Mouse (Mus musculus): ENCODE measurements around the gene Thbd. TPM values are rescaled to one million over a fixed set of nuclear protein-coding genes. Genes with fewer than 3 reads are reported as not detected.

Thbd gene
- 10 to 100 TPM; 18.6 to 31.2 (median 28.2) TPM for total RNA-seq (2022)

DNA sequence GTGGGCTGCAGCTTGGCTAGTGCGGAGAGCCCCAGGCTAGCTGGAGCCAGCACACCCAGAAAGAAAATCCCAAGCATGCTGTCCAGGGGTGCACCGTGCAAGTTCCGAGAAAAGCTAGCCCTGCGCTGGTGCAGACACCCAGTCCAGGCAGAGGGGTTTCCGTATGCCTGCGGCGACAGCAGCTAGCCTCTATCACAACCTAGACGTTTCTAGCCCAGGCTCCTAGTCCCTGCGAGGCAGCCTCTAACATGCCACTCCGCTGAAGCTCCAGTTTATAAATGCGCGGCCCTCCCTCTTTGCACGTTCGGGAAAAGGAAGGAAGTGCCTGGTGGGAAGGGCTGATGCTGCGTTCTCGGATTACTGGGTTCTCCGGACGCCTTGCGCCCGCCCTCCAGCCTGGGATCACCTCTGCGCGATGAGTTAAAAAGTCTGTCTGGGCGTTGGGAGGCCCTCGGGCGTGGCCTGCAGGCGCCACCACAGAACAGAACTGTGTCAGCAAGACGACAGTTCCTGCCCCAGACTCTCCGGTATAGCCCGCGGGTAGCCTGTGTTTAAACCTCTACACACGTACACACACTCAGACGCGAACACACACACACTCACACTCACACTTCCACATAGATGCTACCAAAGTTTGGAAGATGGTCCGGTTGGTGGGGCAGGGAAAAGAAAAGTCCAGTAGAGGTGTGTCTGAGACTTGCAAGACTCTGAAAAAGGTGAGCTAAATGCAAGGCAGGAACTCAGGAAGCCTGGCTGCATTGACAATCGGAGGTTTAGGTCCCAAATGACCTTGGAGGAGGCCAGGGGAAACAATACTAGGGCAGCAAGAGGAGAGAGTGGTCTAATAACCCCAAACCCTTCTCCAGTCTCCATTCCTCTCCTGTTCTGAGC lies at the start of gene Thbd:
Gene Thbd (minus strand): TSS at position 319 of the 891 bp plus-strand sequence.
- DNase-seq = peak; percentile 76

DNA sequence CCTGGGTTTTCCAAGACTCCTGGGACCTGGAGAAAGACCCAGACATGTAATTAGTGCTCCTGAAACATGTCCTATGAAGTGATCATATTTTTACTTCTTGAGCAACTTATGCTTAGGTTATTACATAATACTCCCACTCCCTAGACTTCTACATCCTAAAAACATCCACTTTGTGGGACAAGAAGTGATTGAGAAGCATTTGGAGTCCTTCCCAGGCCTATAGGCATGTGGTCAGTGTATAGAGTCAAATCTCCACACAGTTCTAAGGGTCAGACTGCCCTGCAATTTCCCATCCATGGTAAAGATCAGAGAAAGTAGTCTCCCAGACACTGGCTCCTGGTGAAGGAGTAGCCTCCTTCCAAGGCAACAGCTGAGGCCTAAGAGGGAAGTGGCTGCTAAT lies 47.4 kb upstream of the Thbd start:
- DNase-seq = no peak

DNA sequence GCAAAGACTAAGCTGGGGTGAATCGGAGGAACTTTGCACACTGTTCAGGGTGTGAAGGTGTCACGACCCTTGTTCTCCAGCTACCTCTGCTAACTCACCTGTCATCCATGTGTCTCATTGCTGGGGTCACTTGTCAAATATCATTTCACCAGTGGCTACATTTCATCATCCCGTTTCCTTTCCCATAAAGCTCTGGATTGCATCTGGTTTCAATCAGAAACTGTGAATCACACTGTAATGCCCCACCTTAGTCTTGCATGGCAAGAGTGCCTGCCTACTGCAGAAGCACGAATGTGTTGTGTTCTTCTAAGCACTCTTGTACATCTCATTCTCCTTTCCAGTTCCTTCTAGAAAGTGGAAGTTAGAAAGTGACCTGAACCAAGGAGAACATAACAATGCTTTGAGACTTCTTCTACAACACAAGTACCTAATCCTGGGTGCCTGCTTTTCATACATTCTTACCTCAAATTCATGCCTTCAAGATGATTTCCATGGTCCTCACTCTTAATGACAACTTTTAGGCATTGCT lies 46.1 kb upstream of the Thbd start:
- no peak for DNase-seq

DNA sequence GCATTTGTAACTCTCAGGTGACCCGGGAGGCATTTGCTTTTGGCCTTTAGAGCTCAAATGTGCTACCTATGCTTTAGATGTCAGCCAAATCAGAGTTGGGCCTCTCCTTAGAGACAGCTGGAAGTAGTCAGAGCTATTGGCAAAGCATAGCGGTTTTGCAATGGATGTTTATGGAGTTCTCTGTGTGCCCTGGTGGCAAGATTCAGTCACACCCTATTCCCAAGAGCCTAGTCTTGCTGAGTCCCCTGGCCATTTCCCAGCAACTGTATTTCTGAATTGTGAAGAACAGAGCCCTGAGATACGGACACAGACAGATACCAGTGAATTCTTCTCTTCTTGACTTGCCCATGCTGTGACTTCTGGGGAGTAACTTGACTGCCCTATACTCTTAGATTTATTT lies 45.1 kb upstream of the Thbd start:
- no peak for DNase-seq

DNA sequence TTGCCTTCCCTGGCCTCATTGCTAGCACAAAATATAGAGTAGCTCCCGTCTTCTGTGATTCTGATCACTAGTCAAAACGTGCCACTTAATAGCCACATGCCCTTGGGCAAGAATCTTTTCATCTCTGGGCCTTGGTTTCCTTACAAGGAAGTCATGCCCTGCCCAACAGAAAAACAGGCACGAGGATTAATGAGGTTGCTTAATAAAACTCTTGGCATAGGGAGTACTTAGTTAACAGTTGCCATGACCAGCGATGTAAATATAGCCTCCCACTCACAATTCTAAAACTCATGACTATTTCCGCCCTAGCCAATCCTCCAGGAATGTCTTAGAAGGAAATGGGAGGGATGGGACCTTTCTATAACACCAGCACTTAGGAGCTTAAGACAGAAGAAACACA lies 43.5 kb upstream of the Thbd start:
- no peak for DNase-seq

DNA sequence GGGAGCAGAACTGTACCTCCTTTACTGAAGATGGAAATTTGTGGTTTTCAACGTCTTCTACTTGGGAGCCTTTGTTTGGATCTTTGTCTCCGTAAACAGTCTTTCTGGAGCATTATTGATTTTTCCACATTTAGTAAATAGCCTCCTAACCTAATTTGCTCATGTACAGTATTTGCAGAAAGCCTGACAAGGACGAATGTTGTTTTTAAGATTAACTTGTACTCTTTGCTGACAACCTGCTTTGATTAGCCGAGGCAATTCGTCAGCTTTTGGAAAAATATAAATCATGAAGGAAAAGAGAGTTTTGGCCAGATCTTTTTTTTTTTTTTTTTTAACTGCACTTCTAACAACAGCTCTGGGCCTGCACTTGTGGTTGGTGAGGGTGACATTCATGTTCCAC lies 42.6 kb upstream of the Thbd start:
- no peak for DNase-seq

DNA sequence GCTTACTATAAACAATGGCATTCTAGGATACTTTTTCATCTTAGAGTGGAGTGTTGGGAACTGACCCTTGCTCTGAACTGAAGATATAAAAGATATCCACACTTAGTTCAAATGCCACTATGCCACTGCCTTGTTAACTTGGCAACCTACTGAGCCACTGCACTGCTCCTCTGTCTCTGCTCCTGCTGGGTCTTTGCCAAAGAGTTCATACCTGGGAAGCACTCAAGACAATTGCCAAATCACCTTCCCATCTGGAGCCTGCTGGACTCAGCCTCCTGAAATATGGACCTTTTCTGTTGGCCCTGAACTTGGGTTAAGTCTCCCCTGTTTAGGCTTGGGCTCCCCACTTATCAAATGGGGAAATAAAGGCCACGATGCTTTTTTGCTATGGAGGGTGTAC lies 41.7 kb upstream of the Thbd start:
- no peak for DNase-seq

DNA sequence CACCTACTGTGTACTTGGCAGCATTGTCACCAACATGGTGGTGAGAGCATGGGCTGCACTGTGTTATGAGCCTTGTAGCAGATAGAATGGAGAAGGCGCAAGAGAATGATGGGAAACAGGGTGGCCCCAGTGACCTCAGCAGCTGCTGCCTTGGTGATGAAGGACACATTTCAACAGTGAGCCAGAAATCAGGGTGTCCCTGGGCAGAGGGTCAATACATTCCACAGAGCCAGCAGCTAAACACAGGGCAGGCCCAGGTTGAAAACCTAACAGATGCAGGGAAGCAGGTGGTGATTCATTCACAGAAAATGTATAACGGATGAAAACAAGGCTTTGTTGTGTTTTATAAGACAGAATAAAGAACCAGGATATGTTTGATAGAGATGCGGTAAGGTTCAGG lies 38.5 kb upstream of the Thbd start:
- peak; percentile 66 for DNase-seq

DNA sequence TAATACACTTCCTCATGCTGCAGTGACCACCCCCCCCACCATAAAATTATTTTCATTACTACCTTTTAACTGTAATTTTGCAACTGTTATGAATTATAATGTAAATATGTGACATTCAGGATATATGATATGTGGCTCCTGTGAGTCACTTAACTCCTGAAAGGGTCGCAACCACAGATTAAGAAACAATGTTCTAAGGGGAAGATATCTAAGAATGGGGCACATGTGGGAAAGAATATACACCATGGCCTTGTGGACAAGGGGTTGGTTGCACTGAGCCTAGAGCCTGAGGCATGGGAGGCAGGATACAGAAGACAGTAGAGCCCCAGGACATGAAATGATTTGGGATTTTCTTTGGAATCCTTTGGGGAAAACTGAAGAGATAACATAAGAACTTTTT lies 37.6 kb upstream of the Thbd start:
- DNase-seq = no peak

DNA sequence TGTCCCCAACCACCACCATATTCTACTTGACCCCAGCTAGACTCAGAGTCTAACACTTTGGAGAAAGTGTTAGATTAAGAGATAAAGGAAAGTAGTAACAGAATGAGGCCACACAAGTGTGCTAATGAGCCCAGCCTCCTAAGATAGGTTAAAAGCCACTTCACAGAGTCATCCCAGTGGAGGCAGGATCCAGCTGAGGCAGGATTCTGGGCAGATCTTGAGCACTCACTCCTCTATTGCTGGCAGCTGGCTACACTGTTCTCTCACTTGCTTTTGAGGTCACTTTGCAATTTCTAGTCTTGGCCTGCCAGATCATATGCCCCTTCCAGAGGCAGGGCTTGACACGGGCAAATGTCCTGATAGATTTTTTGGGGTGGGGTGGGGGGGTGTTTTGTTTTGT lies 36.5 kb upstream of the Thbd start:
- no peak for DNase-seq

DNA sequence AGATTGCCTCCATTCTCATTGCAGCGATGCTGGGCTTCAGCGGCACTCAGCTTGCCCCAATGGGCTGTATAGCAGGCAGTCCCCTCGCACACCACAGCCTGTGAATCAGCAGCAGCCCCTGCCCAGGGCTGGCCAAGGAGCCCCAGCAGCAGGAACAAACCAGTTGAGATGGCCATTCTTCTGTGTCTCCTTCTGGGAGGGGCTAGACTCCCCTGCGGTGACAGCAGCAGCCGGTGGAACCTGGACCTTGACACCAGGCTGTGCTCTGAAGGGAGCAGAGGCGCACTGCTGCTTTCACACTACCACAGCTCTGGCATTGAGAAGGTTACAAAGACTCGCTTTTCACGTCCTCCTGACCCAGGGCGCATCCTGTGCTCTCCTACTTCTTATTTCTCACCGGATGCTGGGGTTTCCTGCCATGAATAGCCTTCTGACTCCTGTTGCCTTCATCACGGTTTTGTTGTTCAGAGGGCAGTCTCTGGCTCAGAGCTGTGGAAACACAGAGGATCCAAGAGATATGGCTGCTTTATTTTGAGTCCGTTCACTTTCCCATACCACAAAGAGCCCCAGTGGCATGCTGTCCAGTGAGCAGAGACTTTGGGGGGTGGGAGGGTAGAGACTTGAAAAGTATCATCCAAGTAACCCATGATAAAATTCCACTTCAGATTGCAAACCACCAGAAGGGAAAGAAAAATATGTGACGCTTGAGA lies 35.4 kb upstream of the Thbd start, which contains the start of gene Cd93:
Gene Cd93 (minus strand): TSS at position 315 of the 710 bp plus-strand sequence.
- DNase-seq = peak; percentile 44

DNA sequence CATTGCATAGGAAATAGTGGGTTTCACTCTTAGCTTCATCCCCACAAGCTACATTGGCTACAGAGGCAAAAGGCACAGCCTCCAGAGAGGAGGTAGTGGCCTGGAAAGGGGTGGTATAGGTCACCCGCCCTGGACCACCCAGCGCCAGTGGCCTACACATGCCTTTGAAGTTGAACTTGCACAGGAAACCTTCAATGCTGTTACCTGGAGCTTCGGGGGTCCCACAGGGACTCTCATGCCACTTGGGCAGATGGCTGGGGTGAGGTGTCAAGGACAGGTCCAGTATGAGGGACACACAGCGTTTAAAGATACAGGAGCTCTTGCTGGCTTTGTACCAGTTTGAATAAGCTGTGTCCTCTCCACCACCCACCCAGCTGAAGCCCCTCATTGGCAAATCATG lies 34.7 kb upstream of the Thbd start:
- DNase-seq = no peak

DNA sequence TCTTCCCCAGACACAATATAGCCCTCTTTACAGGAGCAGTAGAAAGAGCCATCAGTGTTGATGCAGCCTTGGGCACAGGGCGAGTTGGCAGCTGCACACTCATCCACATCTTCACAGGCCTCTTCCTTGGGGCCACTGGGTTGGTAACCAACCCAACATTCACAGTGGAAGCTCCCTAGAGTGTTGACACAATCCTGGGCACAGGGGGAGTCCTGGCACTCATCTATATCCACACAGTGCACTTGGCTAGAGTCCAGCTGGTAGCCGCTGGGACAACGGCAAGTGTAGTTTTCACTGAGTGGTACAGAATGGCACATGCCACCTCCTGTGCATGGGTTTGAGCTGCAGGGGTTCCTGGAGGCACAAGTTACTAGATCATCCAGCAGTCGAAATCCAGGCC lies 34.2 kb upstream of the Thbd start:
- no peak for DNase-seq

DNA sequence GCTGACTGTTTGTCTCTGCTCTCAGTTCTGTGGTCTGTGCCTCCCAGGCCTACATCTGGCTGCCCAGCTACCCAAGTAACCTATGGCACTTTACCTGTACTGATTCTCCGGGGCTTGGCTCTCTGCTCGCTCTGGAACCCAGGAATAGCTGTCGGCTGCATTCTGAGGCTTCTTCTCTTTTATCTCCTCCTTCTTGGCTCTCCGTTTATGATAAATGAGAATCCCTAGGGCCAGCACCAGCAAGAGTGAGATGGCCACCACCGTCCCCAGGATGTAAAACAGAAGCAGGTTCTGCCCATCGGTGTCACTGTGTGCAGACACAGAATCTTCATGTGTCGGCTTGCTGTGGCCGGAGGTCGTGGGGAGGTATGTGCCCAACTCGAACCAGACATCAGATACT lies 33.4 kb upstream of the Thbd start:
- DNase-seq = no peak

DNA sequence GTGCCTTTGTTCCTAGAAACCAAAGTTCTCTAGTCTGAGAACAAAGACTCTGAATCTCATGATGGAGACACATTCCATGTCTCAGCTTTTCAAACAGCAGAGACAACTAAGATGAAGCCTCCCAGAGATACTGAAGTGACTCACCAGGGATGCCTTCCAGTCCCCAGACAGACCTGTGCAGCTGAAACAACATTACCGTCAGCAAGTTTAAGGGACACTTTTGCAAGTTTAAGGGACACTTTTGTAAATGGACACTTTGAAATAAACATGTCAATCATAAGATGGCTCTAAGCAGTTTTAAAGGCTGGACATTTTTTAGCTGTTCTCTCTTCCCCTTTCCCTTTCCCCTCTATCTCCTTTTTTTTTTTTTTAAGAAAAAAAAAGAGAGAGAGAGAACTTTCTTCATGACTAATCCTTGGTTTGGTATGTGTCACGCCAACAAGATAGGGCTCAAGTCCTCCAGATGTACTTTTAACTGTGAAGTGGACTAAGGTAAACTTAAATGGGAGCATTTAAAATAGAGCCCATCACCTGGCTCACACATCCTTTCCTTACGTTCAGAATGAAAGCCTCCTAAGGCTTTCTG lies 31.8 kb upstream of the Thbd start:
- DNase-seq = no peak

DNA sequence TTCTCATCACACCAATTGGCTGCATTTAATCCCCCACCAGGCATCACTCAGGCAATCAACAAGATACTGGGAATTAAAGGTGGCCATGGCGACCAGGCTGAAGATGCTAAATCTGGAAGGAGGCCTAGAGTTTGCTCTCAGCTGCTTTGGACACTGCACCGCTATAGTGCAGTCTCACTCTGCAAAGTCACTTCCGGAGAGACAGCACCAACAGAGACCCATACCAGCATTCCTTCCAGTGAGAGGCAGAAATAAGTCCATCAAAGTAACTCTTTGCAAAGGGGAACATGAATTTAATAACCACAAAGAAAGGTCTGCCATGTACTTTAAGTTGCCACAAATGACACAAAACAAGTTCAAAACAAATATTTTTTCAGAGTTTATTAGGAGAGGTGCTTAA lies 28.3 kb upstream of the Thbd start:
- DNase-seq = no peak

DNA sequence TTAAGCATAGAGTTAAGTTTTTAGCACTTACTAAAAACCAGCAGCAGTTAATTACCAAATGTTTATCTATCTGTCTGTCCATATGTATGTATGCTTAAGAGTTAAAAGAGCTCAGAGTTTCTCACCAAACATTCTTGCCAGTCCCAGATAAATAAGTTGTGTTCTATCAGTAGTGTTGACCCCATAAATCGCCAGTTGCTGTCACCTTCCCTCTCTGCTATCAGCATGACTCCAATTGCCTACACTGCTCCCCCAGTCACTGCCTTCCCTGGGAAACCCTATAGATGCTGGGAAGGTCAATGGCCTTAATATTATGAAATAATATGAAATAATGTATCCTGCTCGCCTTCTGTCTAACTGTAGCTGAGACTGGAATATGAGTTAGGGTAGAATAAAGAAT lies 24.4 kb upstream of the Thbd start:
- no peak for DNase-seq

DNA sequence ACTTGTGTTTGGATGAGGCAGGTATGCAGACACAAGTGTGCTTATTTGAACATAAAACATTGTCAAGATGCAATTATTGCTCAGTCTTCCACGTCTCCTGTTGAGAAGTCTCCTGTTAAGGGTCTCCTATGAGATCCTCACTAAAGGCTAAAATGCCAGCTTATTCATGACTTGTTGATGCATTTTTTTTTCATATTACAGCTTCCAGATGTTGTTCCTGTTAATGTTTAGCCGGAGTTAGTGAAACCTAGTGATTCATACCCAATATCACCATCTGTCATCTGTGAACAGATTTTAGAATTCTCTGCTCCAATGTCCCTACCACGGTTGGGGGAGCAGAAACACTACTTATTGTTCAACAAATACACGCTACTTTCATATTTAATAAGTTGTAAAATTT lies 23.0 kb upstream of the Thbd start:
- no peak for DNase-seq

DNA sequence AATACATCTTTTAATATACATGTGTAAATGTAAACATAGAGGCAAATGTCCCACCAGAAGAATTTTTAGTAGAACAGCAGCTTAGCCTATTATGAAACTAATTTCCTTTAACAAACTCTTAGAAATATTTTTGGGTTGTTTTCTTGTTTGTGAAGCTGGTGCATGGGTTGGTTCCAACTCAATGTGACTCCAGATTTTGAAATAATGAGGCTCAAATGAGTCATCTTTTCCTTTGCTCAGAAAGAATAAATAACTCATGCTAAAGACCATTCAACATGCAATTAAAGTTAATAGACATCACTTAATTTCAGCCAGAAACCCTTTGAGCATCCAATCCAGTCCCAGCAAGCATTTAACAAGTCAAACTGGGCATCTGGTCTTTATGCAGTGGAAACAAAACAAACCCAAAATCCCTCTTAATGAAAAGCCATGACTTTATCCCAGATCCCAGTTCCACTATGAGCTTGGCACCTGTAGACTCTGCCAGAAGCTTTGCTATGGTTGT lies 21.1 kb upstream of the Thbd start:
- DNase-seq = no peak

DNA sequence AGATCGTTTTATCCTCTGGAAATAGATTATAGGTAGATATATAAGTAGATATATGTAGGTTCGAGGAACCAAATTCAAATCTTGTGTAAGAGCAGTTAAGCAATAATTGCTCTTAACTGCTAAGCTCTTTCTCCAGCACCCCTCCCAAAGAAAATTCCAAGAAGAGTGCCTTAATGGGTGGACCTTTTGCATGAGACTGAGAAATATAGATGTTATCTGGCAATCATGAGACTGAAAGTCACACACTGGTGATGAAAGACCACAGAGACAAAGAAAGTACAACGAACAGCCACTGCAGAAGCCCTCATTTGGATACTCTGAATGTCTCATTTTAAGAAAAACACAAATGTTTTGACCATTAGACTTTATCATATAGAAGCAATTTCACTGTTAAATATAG lies 20.5 kb upstream of the Thbd start:
- no peak for DNase-seq

DNA sequence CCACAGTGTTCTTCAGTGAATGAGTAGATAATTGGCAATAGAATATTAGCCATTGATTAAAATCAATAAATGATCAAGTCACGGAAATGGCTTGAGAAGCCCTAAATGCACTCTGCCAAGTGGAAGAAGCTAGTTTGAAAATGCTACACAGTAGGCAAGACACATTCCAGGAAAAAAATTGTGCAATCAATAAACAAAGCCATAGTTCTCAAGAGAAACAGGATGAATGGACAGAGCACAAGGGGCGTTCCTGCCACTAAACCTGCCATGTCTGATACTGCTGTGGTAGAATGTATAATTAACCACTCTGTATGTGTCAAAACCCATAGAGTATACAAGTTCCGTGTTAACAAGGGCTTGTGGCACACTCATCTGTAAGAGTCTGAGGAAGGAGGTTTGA lies 19.6 kb upstream of the Thbd start:
- no peak for DNase-seq

DNA sequence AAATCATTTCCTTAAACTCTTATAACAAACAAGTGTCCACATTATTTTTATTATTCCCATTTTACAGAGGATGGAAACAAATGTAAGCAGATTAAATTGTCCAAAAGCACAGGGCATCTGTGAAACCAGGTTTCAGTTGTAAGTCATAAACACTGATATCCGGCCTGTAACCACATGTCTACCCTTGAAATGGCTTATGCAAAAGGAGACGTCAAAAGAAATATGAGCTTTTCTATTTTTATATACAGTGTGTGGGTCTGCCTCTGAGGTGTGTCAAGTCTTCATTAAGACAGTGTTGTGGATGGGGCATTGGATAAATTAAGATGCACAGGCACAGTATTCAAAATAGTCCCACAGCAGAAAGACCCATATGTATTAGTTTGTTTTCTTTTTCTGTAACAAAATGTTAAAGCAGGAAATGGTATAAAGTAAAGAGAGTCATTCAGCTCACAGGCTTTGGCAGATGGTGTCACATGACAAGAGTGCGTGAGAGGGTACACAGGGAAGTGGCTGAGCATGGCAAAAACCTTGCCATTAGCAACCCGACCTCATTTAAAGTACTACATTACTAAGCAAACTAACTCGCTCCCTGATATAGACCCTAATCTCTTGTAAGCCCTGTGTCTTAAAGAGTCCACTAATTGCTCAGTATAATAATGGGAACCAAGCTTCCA lies 17.9 kb upstream of the Thbd start:
- DNase-seq = no peak

DNA sequence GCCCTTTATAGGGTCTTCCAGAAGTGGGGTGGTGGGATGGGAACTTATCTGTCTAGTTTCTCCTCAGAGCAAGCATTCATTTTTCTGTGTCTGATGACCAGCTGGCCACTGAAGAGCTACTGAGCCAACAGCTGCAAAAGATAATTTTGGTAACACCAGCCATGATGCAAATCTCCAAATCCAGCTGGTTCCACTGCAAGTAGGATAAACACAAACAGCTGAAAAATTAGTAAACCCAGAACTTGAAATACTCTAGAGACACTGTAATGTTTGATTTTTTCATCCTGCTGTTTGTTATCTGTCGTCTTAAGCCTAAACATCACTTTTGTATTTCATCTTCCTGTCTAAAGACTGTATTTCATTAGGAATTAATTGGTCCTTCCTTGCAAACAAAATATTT lies 13.7 kb upstream of the Thbd start:
- DNase-seq = no peak
